In the genomic region with DNA sequence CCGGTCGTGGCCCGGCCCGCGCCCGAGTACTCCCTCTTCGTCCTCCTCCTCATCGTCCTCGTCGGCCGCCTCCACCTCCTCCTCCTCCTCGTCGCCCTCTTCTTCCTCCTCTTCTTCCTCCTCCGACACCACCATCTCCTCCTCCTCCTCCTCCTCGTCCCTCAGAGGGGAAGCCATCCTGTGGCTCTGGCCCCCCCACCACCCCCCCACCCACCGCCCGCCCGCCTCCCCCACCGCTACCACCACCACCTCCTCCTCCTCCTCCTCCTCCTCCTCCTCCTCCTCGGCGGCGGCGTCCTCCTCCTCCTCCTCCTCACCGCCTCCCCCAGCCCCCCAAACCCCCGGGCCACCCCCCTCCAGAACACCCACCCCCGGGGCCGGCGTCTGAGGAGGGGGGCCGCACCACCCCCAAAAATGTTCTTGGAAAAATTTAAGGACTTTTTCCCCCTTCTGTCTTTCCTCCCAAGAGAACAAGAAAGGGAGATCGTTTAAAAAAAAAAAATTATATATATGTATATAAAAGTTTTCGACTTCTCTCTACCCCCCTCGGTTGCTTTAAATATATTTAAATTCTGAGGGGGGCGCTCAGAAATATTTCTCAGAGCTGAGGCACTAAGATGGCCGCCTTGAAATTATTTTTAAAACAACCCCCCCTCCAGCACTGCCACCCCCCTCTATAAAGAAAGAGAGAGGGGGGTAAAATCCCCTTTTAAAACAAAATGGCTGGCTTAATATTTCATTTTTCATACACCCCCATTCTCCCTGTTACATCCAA, we compare ENCODE assay signal across 1 mouse cellular context.
TF ChIP-seq lines count a peak whose summit lies in the region.

A gene (minus strand): TSS at position 192 of the 775 bp plus-strand sequence.

TF ChIP-seq in MEL, 35 proteins besides CTCF, POLR2A, EP300 and RAD21 (continued from another document):
- TF ChIP-seq E2F4 (IDR thresholded peaks at IDR 0.05; ENCODE audit: borderline replicate concordance, low read depth, low read length) (no peak), ZNF384 (IDR thresholded peaks at IDR 0.05; ENCODE audit: low read depth, low read length) (no peak), SMC3 (IDR thresholded peaks at IDR 0.05; ENCODE audit: low read depth, low read length) (no peak), MAZ (IDR thresholded peaks at IDR 0.05; ENCODE audit: low read depth, low read length) (peak; percentile 67), JUND (IDR thresholded peaks at IDR 0.05; ENCODE audit: low read depth, low read length) (no peak), GATA1 (IDR thresholded peaks at IDR 0.05; ENCODE audit: low read depth, low read length) (no peak), RCOR1 (IDR thresholded peaks at IDR 0.05; ENCODE audit: low read depth, low read length) (peak; percentile 50; the same call in 1 of the 2 replicates), NELFE (IDR thresholded peaks at IDR 0.05; ENCODE audit: low read depth, low read length) (0 out of 2 replicates have a peak, but pooled peaks have one; percentile 2), ETS1 (IDR thresholded peaks at IDR 0.05; ENCODE audit: low read depth, low read length) (no peak), POLR2AphosphoS2 (IDR thresholded peaks at IDR 0.05; ENCODE audit: low read length) (no peak), TAL1 (IDR thresholded peaks at IDR 0.05; ENCODE audit: low read length) (no peak), NRF1 (IDR thresholded peaks at IDR 0.05; ENCODE audit: insufficient read depth, low read depth, low read length, poor library complexity, severe bottlenecking) (no peak), ZMIZ1 (IDR thresholded peaks at IDR 0.05; ENCODE audit: low read depth, low read length) (0 out of 2 replicates have a peak, but pooled peaks have one; percentile 28), CHD1 (IDR thresholded peaks at IDR 0.05; ENCODE audit: low read depth, low read length) (peak; percentile 36; the same call in 1 of the 2 replicates), MYC (IDR thresholded peaks at IDR 0.05; ENCODE audit: low read depth, low read length) (no peak), ZKSCAN1 (IDR thresholded peaks at IDR 0.05; ENCODE audit: low read depth, low read length) (no peak), ZC3H11A (IDR thresholded peaks at IDR 0.05; ENCODE audit: low read depth, low read length) (no peak), SIN3A (IDR thresholded peaks at IDR 0.05; ENCODE audit: low read length) (peak; percentile 2; the same call in 1 of the 2 replicates), GABPA (IDR thresholded peaks at IDR 0.05; ENCODE audit: low read depth, low read length) (no peak), MXI1 (IDR thresholded peaks at IDR 0.05; ENCODE audit: low read depth, low read length) (no peak), TBP (IDR thresholded peaks at IDR 0.05; ENCODE audit: low read depth, low read length) (0 out of 2 replicates have a peak, but pooled peaks have one; percentile 20)
